Mouse (Mus musculus): ENCODE measurements at regions not wholly inside any gene's neighbourhood (a gene's known extent, or its start where the extent isn't known, plus 50 kb on each side); places are given as distances from the start of the nearest gene placed in this dataset.

DNA sequence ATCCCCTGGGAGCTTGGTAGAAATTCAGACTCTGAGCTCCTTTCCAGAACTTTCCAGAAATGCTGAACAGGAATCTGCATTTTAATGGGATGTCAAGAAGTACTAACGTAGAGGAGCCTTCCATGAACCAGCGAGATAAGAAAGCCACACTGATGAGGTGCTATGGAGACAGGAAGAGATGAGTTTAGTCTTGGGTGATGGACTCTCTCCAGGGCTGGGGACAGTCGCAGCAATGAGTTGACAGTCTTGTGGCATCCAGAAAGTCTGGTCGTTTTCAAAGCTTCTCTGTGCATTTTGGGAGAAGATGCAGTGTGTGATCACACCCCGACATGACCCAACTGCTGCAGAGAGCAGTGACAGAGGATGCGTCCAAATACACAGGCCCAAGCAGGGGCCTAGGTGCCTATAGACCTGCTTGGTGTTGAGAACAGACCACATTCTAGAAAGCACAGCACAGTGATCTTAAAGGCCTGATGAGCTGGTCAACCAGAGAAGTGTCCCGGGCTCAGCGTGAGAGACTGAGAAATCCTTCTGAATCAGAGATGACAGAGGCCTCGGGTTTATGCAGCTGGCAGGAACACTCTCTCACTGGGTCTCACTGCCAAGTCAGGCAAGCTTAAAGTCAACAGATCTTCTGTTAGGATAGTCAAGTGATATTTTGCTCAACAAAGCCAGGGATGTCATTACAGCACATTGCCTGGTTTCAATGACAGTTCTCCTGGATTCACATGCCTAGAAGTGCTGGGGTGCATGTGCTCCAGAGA is 65.1 kb upstream of the E2f3 start:
- Histone ChIP-seq H3K27ac (ENCODE audit: insufficient read depth, low read length) (no peak overlapping the region), H3K4me1 (ENCODE audit: control insufficient read depth, insufficient read depth, low read length) (peaks cover 17% of the 10 kb centered on the region), H3K27me3 (ENCODE audit: control insufficient read depth, insufficient read depth, low read length) (no peaks in the 10 kb centered on the region), H3K4me3 (replicated peaks; ENCODE audit: insufficient read depth, low read depth, low read length) (no peak overlapping the region)
- WGBS: 77% methylated on average over 9 of the region's 9 CpGs
- no peak for TF ChIP-seq CTCF (IDR thresholded peaks at IDR 0.05; ENCODE audit: borderline replicate concordance, insufficient read depth, low read depth, low read length)
- no peak for TF ChIP-seq POLR2A (IDR thresholded peaks at IDR 0.05; ENCODE audit: borderline replicate concordance, insufficient read depth, low read length)
- no peak for DNase-seq

DNA sequence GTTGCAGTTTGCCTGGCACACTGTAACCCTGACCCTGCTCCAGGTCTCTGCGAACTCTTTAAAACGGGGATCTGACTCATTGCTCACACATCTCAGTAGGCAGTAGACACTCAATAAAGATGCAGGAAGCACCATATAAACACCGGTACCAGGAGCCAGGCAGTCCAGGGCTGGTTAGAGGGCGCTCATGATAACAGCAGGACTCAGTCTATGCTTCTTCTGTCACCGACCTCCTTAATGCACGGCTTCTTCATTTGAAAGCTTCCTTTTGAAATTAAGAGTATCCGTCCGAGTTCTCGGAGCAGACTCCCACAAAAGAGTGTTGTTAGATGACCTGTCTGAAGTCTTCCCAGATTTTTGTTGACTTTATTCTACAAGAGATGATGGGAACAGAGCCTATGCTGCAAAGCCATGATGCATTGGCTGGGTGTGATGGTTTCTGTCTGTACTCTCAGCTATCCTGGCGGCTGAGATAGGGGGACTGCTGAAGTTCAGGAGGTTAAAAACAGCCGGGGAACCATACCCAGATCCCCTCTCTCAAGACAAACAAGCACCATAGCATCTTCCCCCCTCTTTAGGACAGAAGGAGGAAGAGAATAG is 62.5 kb upstream of the E2f3 start:
- no peak for DNase-seq
- Histone ChIP-seq H3K4me1 (ENCODE audit: control insufficient read depth, insufficient read depth, low read length) (peaks cover 23% of the 10 kb centered on the region), H3K4me3 (replicated peaks; ENCODE audit: insufficient read depth, low read depth, low read length) (no peak overlapping the region), H3K27ac (ENCODE audit: insufficient read depth, low read length) (no peak overlapping the region), H3K27me3 (ENCODE audit: control insufficient read depth, insufficient read depth, low read length) (no peaks in the 10 kb centered on the region)
- WGBS: 87% methylated on average over 11 of the region's 11 CpGs
- TF ChIP-seq CTCF (IDR thresholded peaks at IDR 0.05; ENCODE audit: borderline replicate concordance, insufficient read depth, low read depth, low read length) (no peak), POLR2A (IDR thresholded peaks at IDR 0.05; ENCODE audit: borderline replicate concordance, insufficient read depth, low read length) (no peak)

DNA sequence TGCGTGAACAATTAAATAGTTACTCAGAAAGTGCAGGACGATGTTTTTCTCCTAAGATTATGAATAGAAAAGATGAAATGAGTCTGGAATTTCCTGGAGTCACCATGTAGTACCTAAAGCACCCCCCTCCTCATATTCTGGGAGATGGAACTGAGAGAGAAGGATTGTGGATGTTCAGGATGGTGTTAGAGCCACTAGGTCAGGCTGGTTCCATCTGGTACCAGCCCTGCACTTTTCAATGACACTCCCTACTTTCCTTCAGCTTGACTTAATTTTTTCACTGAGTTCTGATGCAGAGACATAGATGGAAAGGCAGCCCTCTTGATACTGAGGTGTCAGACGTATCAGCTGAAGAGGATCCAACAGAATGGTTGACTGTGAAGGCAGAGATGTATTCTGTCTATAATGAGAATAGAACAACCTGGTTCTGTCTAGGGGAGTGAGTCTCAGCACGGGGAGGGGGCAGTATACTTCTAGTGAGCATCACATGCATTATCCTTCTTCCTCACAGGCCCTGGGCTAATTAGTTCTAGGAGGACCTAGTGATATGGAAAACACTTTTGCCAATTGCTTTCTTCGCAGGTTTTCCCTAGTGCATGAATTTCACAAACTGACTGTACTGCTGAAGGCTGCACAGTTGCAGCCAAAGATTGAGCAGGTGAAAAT is 60.8 kb upstream of the E2f3 start:
- Histone ChIP-seq H3K27me3 (ENCODE audit: control insufficient read depth, insufficient read depth, low read length) (no peaks in the 10 kb centered on the region), H3K27ac (ENCODE audit: insufficient read depth, low read length) (no peak overlapping the region), H3K4me1 (ENCODE audit: control insufficient read depth, insufficient read depth, low read length) (peaks cover 17% of the 10 kb centered on the region; the same call in 1 of the 2 replicates), H3K4me3 (replicated peaks; ENCODE audit: insufficient read depth, low read depth, low read length) (no peak overlapping the region)
- no peak for TF ChIP-seq POLR2A (IDR thresholded peaks at IDR 0.05; ENCODE audit: borderline replicate concordance, insufficient read depth, low read length)
- no peak for TF ChIP-seq CTCF (IDR thresholded peaks at IDR 0.05; ENCODE audit: borderline replicate concordance, insufficient read depth, low read depth, low read length)
- DNase-seq: no peak
- 87% methylated on average over 5 of the region's 5 CpGs for WGBS

DNA sequence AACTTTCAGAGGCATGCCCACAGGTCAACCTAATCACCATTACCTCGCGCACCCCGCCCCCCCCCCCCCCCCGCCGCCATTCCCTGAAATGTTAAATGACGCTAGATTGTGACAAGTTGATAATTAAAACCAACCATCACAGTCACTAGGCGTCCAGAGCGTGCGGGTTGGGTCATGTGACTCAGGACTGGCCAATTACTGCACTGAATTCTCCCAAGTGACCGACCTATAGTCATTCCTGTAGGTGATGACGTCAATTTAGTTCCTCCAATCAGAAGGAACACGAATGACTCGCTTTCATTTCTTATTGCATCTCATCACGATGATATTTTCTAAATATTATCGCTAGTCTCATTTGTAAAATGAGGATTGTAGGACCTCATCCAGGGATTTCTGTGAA is 60.2 kb upstream of the E2f3 start:
- no peak for TF ChIP-seq CTCF (IDR thresholded peaks at IDR 0.05; ENCODE audit: borderline replicate concordance, insufficient read depth, low read depth, low read length)
- TF ChIP-seq POLR2A (IDR thresholded peaks at IDR 0.05; ENCODE audit: borderline replicate concordance, insufficient read depth, low read length): no peak
- 83% methylated on average over 15 of the region's 15 CpGs for WGBS
- no peak overlapping the region for H3K27ac ChIP-seq (ENCODE audit: insufficient read depth, low read length)
- H3K27me3 ChIP-seq (ENCODE audit: control insufficient read depth, insufficient read depth, low read length): no peaks in the 10 kb centered on the region
- no peak for DNase-seq
- peaks cover 19% of the 10 kb centered on the region; the same call in 1 of the 2 replicates for H3K4me1 ChIP-seq (ENCODE audit: control insufficient read depth, insufficient read depth, low read length)
- no peak overlapping the region for H3K4me3 ChIP-seq (replicated peaks; ENCODE audit: insufficient read depth, low read depth, low read length)

- no peak overlapping the region for H3K4me3 ChIP-seq (replicated peaks; ENCODE audit: insufficient read depth, low read depth, low read length)
Measured at GRCm38 (mm10) chr13:30045225-30045624, 59.4 kb upstream of the E2f3 start.

DNA sequence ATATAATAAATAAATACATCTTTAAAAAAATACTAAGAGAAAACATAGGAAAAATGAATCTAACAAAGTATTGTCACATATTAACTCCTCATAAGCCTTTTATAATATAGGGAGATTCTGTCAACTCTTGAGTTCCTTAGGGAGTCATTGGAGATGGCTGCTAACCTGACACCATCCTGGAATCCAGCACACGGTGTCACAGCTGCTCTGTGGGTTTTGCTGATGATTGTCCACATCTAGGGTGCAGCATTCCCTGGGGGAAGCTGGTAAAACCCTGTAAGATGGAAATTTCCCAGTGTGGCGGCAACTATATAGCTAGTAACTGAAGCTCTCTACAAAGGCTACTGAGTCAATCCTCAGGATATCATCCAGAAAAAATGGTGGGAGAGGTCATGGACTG is 58.9 kb upstream of the E2f3 start:
- Histone ChIP-seq H3K27ac (ENCODE audit: insufficient read depth, low read length) (no peak overlapping the region; the same call in 1 of the 2 replicates), H3K4me1 (ENCODE audit: control insufficient read depth, insufficient read depth, low read length) (peaks cover 26% of the 10 kb centered on the region; the same call in 1 of the 2 replicates), H3K27me3 (ENCODE audit: control insufficient read depth, insufficient read depth, low read length) (no peaks in the 10 kb centered on the region), H3K4me3 (replicated peaks; ENCODE audit: insufficient read depth, low read depth, low read length) (no peak overlapping the region)
- TF ChIP-seq POLR2A (IDR thresholded peaks at IDR 0.05; ENCODE audit: borderline replicate concordance, insufficient read depth, low read length) (no peak), CTCF (IDR thresholded peaks at IDR 0.05; ENCODE audit: borderline replicate concordance, insufficient read depth, low read depth, low read length) (no peak)
- no peak for DNase-seq
- WGBS: 82% methylated on average over 2 of the region's 2 CpGs

More at GRCm38 (mm10) chr13:30045225-30045624, 59.4 kb upstream of the E2f3 start:
- peak; percentile 41 to 74 for DNase-seq
- Histone ChIP-seq H3K27ac (ENCODE audit: insufficient read depth, low read length) (no peak overlapping the region; the same call in 1 of the 2 replicates), H3K27me3 (ENCODE audit: control insufficient read depth, insufficient read depth, low read length) (no peaks in the 10 kb centered on the region), H3K4me1 (ENCODE audit: control insufficient read depth, insufficient read depth, low read length) (peaks cover 22% of the 10 kb centered on the region; the same call in 1 of the 2 replicates)
- TF ChIP-seq POLR2A (IDR thresholded peaks at IDR 0.05; ENCODE audit: borderline replicate concordance, insufficient read depth, low read length): no peak
- TF ChIP-seq CTCF (IDR thresholded peaks at IDR 0.05; ENCODE audit: borderline replicate concordance, insufficient read depth, low read depth, low read length): no peak
- 31% methylated on average over 6 of the region's 6 CpGs for WGBS

- no peak for DNase-seq
- WGBS: 84% methylated on average over 15 of the region's 15 CpGs
- H3K4me3 ChIP-seq (replicated peaks; ENCODE audit: insufficient read depth, low read depth, low read length): no peak overlapping the region
- TF ChIP-seq POLR2A (IDR thresholded peaks at IDR 0.05; ENCODE audit: borderline replicate concordance, insufficient read depth, low read length): no peak
- TF ChIP-seq CTCF (IDR thresholded peaks at IDR 0.05; ENCODE audit: borderline replicate concordance, insufficient read depth, low read depth, low read length): no peak
- no peaks in the 10 kb centered on the region for H3K27me3 ChIP-seq (ENCODE audit: control insufficient read depth, insufficient read depth, low read length)
- peaks cover 31% of the 10 kb centered on the region; the same call in 1 of the 2 replicates for H3K4me1 ChIP-seq (ENCODE audit: control insufficient read depth, insufficient read depth, low read length)
- no peak overlapping the region for H3K27ac ChIP-seq (ENCODE audit: insufficient read depth, low read length)
Measured at GRCm38 (mm10) chr13:30042689-30043320, 56.9 kb upstream of the E2f3 start.
